Mouse (Mus musculus) ES-E14 (cell line): ENCODE data around the gene Ankrd34a. TPM values are rescaled to one million over a fixed set of nuclear protein-coding genes. Genes with fewer than 3 reads are reported as not detected.

Experiments
- DNase-seq: peaks from one replicate; pipeline ENCODE4 v3.0.0-alpha.2; 2013; ENCODE audit warnings: low read depth, low spot score
- H3K27ac ChIP-seq: 2 replicates; pipeline ENCODE4 v1.5.1; 2012; ENCODE audit warnings: low read depth, mild to moderate bottlenecking, low read length, moderate library complexity, mixed read lengths; ENCODE audit not compliant: poor library complexity, insufficient read depth, severe bottlenecking
- H3K36me3 ChIP-seq: 2 replicates; pipeline ENCODE4 v1.6.1; 2012; ENCODE audit warnings: mild to moderate bottlenecking, low read length, moderate library complexity, mixed read lengths; ENCODE audit not compliant: control insufficient read depth, poor library complexity, insufficient read depth, severe bottlenecking
- H3K4me1 ChIP-seq, 2 experiments: fragments of 150-350 bp in 1 of 2; sonication (generic) in 1 of 2; 2 replicates each; pipeline ENCODE4 v1.6.1; 2012; ENCODE audit warnings: low read length in 2 of 2, mild to moderate bottlenecking in 1 of 2, mixed read lengths in 1 of 2; ENCODE audit not compliant: control insufficient read depth in 2 of 2, insufficient read depth in 2 of 2, poor library complexity in 1 of 2
- H3K4me3 ChIP-seq, 2 experiments: fragments of 150-350 bp in 1 of 2; sonication (generic) in 1 of 2; 2 replicates each; pipeline ENCODE4 v1.5.1; 2012; ENCODE audit warnings: low read length in 2 of 2, low read depth in 1 of 2, mild to moderate bottlenecking in 1 of 2, mixed read lengths in 1 of 2; ENCODE audit not compliant: insufficient read depth in 1 of 2, poor library complexity in 1 of 2, severe bottlenecking in 1 of 2
- H3K9ac ChIP-seq: 2 replicates; pipeline ENCODE4 v1.6.1; 2012; ENCODE audit warnings: low read depth, mild to moderate bottlenecking, low read length, mixed read lengths; ENCODE audit not compliant: poor library complexity, insufficient read depth, severe bottlenecking
- H3K9me3 ChIP-seq: fragments of 150-350 bp; sonication (generic); 2 replicates; pipeline ENCODE4 v1.6.1; 2012; ENCODE audit warnings: low read depth, mild to moderate bottlenecking, low read length; ENCODE audit not compliant: control insufficient read depth, insufficient read depth
- CHD2 ChIP-seq: IDR thresholded peaks from 2 replicates; pipeline ENCODE4 v1.6.1; 2014; ENCODE audit warnings: mild to moderate bottlenecking, low read depth, low read length, inconsistent platforms
- HCFC1 ChIP-seq: IDR thresholded peaks from 2 replicates; pipeline ENCODE4 v1.6.1; 2012; ENCODE audit warnings: low read length, inconsistent platforms, borderline replicate concordance; ENCODE audit not compliant: insufficient read depth
- MAFK ChIP-seq: IDR thresholded peaks from 2 replicates; pipeline ENCODE4 v1.6.1; 2014; ENCODE audit warnings: mild to moderate bottlenecking, low read depth, low read length, inconsistent platforms; ENCODE audit not compliant: insufficient read depth
- ZC3H11A ChIP-seq: IDR thresholded peaks from 2 replicates; pipeline ENCODE4 v1.6.1; 2012; ENCODE audit warnings: low read depth, mild to moderate bottlenecking, inconsistent platforms, low read length, borderline replicate concordance
- ZNF384 ChIP-seq: IDR thresholded peaks from 2 replicates; pipeline ENCODE4 v1.6.1; 2012; ENCODE audit warnings: low read depth, low read length, inconsistent platforms
- in situ Hi-C, 2 experiments: fragments of 600-800 bp; cut with MboI; formaldehyde crosslinking; loops; one replicate each; pipeline ENCODE4 v1.15.1; 2025; ENCODE audit warnings: low sequenced_read_pairs in 2 of 2, inconsistent platforms in 1 of 2; ENCODE audit not compliant: unreplicated experiment in 2 of 2
- total RNA-seq: library from RNA; depleted of rRNA; stranded (reverse); fragments of 300-350 nt; gene quantifications from 2 replicates; pipeline ENCODE4 v1.2.3, GENCODE M21; 2012

Gene Ankrd34a
- total RNA-seq, 1 experiment, result 0.67 TPM

DNA sequence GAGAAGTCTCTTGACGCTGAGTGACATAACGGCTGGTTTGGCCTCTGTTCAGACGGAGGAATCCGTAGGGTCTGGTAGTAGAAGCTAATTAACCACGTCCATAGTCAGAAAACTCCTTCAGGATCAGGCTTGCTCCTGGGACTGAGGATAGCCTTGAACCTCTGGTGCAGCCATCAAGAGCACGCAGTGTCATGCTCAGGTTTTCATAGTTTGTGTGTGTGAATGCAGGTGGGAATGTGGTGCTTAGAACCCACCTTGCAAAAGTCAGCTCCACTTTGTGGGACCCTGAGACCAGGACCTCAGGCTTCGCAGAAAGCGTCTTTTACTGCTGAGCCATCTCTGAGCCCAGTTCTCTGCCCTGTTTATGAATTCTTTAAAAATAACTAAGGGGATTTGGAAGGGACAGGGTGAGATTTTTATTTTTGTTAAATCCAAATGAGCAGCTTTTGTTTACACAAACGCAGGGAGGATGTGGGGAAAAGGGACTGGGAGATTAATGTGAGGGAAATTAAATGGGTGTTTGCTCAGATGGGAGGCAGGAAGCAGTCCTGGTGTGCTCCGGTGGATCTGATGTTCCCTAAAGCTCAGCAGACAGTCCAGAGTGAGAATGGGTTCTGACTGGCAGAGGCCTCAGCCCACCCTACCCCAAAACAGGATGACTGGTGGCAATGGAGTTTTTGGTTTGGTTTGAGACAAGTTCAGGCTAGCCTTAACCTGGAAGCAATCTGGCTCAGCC is 34.3 kb upstream of the Ankrd34a start:
- no peak overlapping the region; the same call in 1 of the 2 replicates for H3K9ac ChIP-seq
- H3K4me3 ChIP-seq, result peak overlapping the region in 1 of 2 experiments; percentile 60; a peak in 2 of 4 replicates
- no peak for DNase-seq
- no peaks in the 10 kb centered on the region for H3K9me3 ChIP-seq
- peaks cover 28% of the 10 kb centered on the region for H3K36me3 ChIP-seq
- in situ Hi-C loops, result no loop called here
- TF ChIP-seq CHD2 (no peak), HCFC1 (no peak), ZNF384 (no peak), ZC3H11A (no peak), MAFK (no peak)
- H3K4me1 ChIP-seq, result peaks cover 9 to 19% of the 10 kb centered on the region in 2 experiments
- H3K27ac ChIP-seq, result peak overlapping the region; percentile 29; the same call in 1 of the 2 replicates

DNA sequence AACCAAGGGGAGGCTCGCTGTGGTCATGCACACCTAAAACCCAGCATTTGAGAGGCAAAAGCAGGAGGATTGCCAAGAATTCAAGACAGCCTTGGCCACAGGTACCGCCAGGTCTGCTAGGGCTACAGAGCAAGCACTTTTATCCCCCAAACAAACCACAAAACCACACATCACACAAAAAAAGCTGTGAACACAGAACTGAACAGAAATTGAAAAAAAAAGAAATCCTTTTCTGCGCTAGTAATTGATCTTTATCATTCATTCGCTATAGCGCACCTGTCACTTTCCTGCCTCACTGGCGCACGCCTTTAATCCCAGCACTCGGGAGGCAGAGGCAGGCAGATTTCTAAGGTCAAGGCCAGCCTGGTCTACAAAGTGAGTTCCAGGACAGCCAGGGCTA is 33.2 kb upstream of the Ankrd34a start:
- Histone ChIP-seq H3K4me1 (peaks cover 9 to 21% of the 10 kb centered on the region in 2 experiments), H3K9ac (no peak overlapping the region; the same call in 1 of the 2 replicates), H3K9me3 (no peaks in the 10 kb centered on the region), H3K36me3 (peaks cover 28% of the 10 kb centered on the region), H3K4me3 (0 out of 4 replicates have a peak overlapping the region, but pooled peaks of 1 of the 2 experiments have one; percentile 7), H3K27ac (no peak overlapping the region)
- in situ Hi-C loops, result no loop called here
- DNase-seq, result no peak
- TF ChIP-seq HCFC1 (no peak), ZNF384 (no peak), CHD2 (no peak), MAFK (no peak), ZC3H11A (no peak)

DNA sequence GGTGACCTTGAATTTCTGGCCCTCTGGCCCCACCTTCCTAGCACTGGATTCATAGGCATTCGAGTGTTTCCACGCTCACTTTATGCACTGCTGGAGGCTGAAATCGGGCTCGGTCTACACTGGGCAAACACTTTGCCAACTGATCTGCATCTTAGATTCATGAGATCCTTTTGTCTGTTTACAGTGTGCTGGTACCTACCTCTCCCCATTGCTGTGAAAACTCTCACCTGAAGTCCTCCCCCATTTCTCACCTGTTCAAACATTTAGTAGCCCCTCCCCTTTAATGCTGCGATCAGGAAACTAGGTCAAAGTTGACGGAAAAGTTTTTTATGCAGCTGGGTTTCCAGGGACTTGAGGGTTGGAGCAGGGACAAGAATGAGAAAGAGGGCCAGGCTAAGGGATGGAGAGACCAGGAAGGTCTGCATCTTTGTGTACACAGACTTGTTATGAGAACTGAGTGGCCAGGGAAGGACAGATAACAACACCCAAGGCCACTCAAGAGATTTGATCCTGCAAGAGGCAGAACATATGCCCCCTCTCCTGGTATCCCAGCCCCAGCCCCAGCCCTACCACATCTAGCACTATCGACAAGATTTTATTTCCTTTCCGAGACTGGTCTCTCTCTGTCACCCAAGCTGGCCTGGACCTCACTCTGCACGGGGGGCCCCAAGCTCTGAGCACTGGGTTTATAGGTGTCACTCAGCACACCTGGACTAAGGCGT is 32.4 kb upstream of the Ankrd34a start:
- Histone ChIP-seq H3K9ac (peak overlapping the region; percentile 1; the same call in 1 of the 2 replicates), H3K4me1 (peaks cover 12 to 21% of the 10 kb centered on the region in 2 experiments), H3K9me3 (no peaks in the 10 kb centered on the region), H3K36me3 (peaks cover 24% of the 10 kb centered on the region), H3K27ac (peak overlapping the region; percentile 47; the same call in 1 of the 2 replicates), H3K4me3 (no peak overlapping the region)
- TF ChIP-seq ZC3H11A, result no peak
- no peak for TF ChIP-seq ZNF384
- TF ChIP-seq HCFC1, result no peak
- TF ChIP-seq CHD2, result no peak
- no peak for TF ChIP-seq MAFK
- in situ Hi-C loops, result no loop called here
- no peak for DNase-seq

DNA sequence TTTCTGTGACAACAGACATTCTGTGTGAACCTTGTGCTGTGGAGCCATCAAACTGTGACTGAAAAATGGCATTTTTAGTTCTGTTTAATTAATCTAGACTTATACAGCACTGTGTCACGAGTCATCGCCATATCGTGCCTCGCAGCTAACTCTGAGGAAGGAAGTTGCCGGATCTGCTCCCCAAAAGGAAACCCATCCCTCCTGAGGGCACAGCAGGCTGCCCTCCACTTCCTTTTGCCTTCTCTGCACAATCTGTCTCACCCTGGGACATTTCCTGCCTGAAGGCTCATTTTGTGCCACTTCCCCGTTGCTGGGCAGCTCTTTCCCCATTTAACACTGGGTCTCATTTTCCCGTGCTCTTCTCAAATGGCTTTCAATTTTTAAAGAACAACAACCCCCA is 31.8 kb upstream of the Ankrd34a start:
- H3K4me3 ChIP-seq, result no peak overlapping the region
- H3K4me1 ChIP-seq, result peaks cover 12 to 25% of the 10 kb centered on the region in 2 experiments
- H3K36me3 ChIP-seq, result peaks cover 20% of the 10 kb centered on the region
- in situ Hi-C loops, result no loop called here
- peak overlapping the region; percentile 1; the same call in 1 of the 2 replicates for H3K9ac ChIP-seq
- peak overlapping the region; percentile 47; the same call in 1 of the 2 replicates for H3K27ac ChIP-seq
- TF ChIP-seq MAFK (no peak), HCFC1 (no peak)
- no peak for DNase-seq
- H3K9me3 ChIP-seq, result no peaks in the 10 kb centered on the region
